Mouse (Mus musculus): ENCODE measurements around the gene Vegfc.

DNA sequence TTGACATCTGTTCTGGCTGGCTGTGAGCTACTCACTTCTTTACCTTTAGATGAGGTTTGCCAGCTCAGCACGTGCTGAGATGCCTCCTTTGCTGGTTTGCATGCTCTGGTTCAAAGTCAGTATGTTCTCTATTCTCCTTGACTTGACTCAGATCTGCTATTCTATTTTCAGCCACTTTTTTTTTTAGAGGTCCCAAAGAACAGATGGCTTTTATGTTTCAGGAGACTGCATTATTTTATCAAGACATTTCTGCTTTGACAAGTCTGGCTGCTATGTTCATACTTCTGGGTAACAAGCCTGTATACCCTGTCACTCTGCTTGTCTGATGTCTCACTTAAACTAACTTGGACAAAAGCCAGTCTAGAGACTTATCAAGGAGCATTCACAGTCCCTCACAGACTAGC lies 151.4 kb downstream of the Vegfc start:
- no peak for TF ChIP-seq ZC3H11A (IDR thresholded peaks at IDR 0.05; ENCODE audit: borderline replicate concordance, low read depth, low read length)
- TF ChIP-seq ZNF384 (IDR thresholded peaks at IDR 0.05; ENCODE audit: low read depth, low read length) = no peak
